Mouse (Mus musculus) heart, adult 10 weeks (tissue): ENCODE data around the gene Hibch. TPM values are rescaled to one million over a fixed set of nuclear protein-coding genes. Genes with fewer than 3 reads are reported as not detected.

ENCODE experiments used
- polyA plus RNA-seq: library from polyadenylated mRNA; stranded (reverse); fragments of 350-450 nt; fragmentation: Illumina TruSeq; extraction: RNeasy Lipid Tissue Mini Kit (QIAGEN cat#74804); gene quantifications from one replicate; pipeline ENCODE4 v1.2.3, GENCODE M21; 2014; ENCODE audit warnings: low read depth, low replicate concordance

The Hibch gene
- polyA plus RNA-seq: 116 TPM

GRCm38 (mm10) chr1:52844782-52845665, at the start of gene Hibch:
Hibch (plus strand) TSS chr1:52844929.

GRCm38 (mm10) chr1:52816910-52817812, 27.6 kb upstream of the Hibch start, which contains the start of gene Inpp1:
Inpp1 (minus strand) TSS chr1:52817688.

Other genes with a start within 250 kb of the Hibch start
- 1.8 TPM for gene Nemp2, start 214.2 kb upstream of the Hibch start, polyA plus RNA-seq
- 14.7 TPM for gene Mfsd6, start 117.5 kb upstream of the Hibch start, polyA plus RNA-seq
- gene Inpp1, start 27.2 kb upstream of the Hibch start, polyA plus RNA-seq: 13.4 TPM
- 1.2 TPM for gene 1700019D03Rik, start 175.2 kb downstream of the Hibch start, polyA plus RNA-seq
- 0.37 TPM for gene Mstn, start 216.7 kb downstream of the Hibch start, polyA plus RNA-seq